Mouse (Mus musculus): Measurements from ENCODE around the gene Khdc1c. TPM values are rescaled to one million over a fixed set of nuclear protein-coding genes. Genes with fewer than 3 reads are reported as not detected.
A peak's percentile ranks its signal among the peaks of the same experiment; 100 is the strongest.

The Khdc1c gene
- polyA plus RNA-seq, 1 experiment: not detected

DNA sequence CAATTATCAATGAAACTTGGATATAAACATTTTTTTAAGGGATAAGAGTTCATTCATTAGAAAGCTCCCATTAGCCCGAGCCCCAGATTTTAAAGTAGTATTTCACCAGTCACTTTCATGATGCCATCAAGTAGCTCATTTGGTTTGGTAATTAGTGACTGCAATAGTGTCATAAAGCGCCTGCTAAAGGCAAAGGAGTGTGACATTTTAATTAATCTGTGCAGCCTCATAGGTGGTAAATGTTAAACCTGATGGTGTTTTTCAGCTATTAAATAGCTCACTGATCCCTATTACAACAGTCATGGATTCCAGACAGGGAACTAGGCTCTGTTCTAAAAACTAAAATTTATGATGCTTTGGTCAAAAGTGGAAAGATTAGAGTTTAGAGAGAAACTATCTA lies 39.1 kb downstream of the Khdc1c start:
- Histone ChIP-seq H3K36me3 (ENCODE audit: control insufficient read depth, insufficient read depth, low read length) (no peaks in the 10 kb centered on the region), H3K4me1 (ENCODE audit: control insufficient read depth, insufficient read depth, low read length) (peaks cover 6% of the 10 kb centered on the region; the same call in 1 of the 2 replicates), H3K27me3 (ENCODE audit: control insufficient read depth, insufficient read depth, low read length) (no peaks in the 10 kb centered on the region), H3K27ac (ENCODE audit: control insufficient read depth, insufficient read depth, low read depth, low read length) (no peak overlapping the region), H3K4me3 (ENCODE audit: control insufficient read depth, low read depth, low read length) (no peak overlapping the region)
- TF ChIP-seq POLR2A (IDR thresholded peaks at IDR 0.05; ENCODE audit: control insufficient read depth, low read depth, low read length) (no peak), CTCF (IDR thresholded peaks at IDR 0.05; ENCODE audit: control insufficient read depth, insufficient read depth, insufficient replicate concordance, low read depth, low read length) (no peak)

DNA sequence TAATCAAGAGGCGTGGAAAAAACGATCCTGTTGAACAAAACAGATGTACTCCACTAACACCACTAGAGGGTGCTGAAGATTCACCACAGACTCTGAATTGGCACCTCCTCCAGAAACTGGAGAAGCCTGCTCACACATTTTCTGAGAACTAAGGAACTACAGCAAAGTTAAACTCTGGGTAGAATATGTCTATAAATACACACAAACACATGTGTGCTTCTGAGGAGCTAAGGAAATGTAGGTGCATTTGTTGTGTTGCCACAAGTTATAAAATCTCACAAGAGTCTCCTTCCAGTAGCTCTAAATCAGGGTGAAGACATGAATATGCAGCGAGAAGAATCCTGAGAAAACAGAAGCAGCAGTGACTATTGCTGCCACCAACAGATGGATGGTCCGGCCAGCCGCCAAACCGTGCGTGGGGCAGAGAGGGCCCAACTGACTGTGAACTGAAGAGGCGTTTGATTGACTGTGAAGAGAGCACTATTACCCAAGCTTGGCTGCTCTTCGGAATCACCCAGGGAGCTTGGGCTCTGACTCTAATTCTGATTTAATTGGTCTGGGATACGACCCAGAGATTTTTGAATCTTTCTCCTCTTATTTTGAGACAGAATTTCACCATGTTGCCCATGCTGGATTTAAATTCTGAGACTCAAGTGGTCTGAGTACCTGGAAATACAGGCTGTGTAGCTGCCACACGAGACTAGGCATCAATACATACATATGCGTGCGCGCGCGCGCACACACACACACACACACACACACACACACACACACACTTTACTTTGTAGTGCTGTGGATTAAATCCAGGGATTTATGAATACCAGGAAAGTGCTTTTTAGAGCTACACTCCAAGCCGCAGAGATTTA lies 43.4 kb downstream of the Khdc1c start:
- H3K27me3 ChIP-seq (ENCODE audit: control insufficient read depth, insufficient read depth, low read length): no peaks in the 10 kb centered on the region
- TF ChIP-seq CTCF (IDR thresholded peaks at IDR 0.05; ENCODE audit: control insufficient read depth, insufficient read depth, insufficient replicate concordance, low read depth, low read length) (peak; percentile 12; the same call in 1 of the 2 replicates), POLR2A (IDR thresholded peaks at IDR 0.05; ENCODE audit: control insufficient read depth, low read depth, low read length) (no peak)
- H3K4me3 ChIP-seq (ENCODE audit: control insufficient read depth, low read depth, low read length): no peak overlapping the region
- H3K36me3 ChIP-seq (ENCODE audit: control insufficient read depth, insufficient read depth, low read length): no peaks in the 10 kb centered on the region
- no peak overlapping the region for H3K27ac ChIP-seq (ENCODE audit: control insufficient read depth, insufficient read depth, low read depth, low read length)
- no peaks in the 10 kb centered on the region for H3K4me1 ChIP-seq (ENCODE audit: control insufficient read depth, insufficient read depth, low read length)

DNA sequence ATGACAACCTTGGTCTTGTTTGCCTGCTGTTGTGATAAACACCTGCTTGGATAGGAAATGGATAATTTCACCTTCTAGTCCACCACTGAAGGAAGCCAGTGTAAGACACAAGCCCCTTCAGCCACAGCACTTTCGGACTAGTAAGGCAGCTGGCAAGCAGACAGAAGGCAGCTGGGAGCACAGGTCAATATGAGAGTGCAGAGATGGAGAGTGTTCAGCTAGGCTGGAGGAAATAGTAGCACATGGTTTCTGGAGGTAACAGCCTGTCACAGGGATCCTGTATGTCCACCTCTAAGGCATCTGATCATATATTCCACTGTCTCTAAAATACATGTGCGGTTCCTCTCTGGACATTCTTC lies 44.0 kb downstream of the Khdc1c start:
- Histone ChIP-seq H3K27ac (ENCODE audit: control insufficient read depth, insufficient read depth, low read depth, low read length) (no peak overlapping the region), H3K36me3 (ENCODE audit: control insufficient read depth, insufficient read depth, low read length) (no peaks in the 10 kb centered on the region), H3K27me3 (ENCODE audit: control insufficient read depth, insufficient read depth, low read length) (no peaks in the 10 kb centered on the region), H3K4me3 (ENCODE audit: control insufficient read depth, low read depth, low read length) (no peak overlapping the region), H3K4me1 (ENCODE audit: control insufficient read depth, insufficient read depth, low read length) (no peaks in the 10 kb centered on the region)
- no peak for TF ChIP-seq CTCF (IDR thresholded peaks at IDR 0.05; ENCODE audit: control insufficient read depth, insufficient read depth, insufficient replicate concordance, low read depth, low read length)
- no peak for TF ChIP-seq POLR2A (IDR thresholded peaks at IDR 0.05; ENCODE audit: control insufficient read depth, low read depth, low read length)

DNA sequence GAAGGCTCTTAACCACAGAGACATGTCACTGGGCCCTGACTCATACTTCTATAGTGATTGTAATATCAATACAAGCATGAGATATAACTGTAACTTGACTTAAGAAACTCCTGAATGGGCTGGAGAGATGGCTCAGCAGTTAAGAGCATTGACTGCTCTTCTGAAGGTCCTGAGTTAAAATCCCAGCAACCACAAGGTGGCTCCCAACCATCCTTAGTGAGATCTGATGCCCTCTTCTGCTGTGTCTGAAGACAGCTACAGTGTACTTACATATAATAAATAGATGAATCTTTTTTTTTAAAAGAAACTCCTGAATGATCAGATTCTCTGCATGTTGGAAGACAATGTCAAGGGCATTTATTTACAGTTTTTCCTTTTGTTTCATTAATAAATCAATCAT lies 51.2 kb downstream of the Khdc1c start:
- H3K4me3 ChIP-seq (ENCODE audit: control insufficient read depth, low read depth, low read length): no peak overlapping the region
- H3K27ac ChIP-seq (ENCODE audit: control insufficient read depth, insufficient read depth, low read depth, low read length): no peak overlapping the region
- H3K27me3 ChIP-seq (ENCODE audit: control insufficient read depth, insufficient read depth, low read length): no peaks in the 10 kb centered on the region
- no peaks in the 10 kb centered on the region for H3K4me1 ChIP-seq (ENCODE audit: control insufficient read depth, insufficient read depth, low read length)
- no peaks in the 10 kb centered on the region for H3K36me3 ChIP-seq (ENCODE audit: control insufficient read depth, insufficient read depth, low read length)
- no peak for TF ChIP-seq POLR2A (IDR thresholded peaks at IDR 0.05; ENCODE audit: control insufficient read depth, low read depth, low read length)
- no peak for TF ChIP-seq CTCF (IDR thresholded peaks at IDR 0.05; ENCODE audit: control insufficient read depth, insufficient read depth, insufficient replicate concordance, low read depth, low read length)

Other genes starting within 250 kb of the Khdc1c start
- 0.74 and 1.1 TPM in 2 replicates for gene Tmem14a, start 149.8 kb upstream of the Khdc1c start, polyA plus RNA-seq (2012; rRNA removed)
- 14.8 and 15.7 TPM in 2 replicates for gene Gsta3, start 127.7 kb upstream of the Khdc1c start, polyA plus RNA-seq (2012; rRNA removed)
- gene Khdc1a, start 18.7 kb upstream of the Khdc1c start, polyA plus RNA-seq (2012; rRNA removed): 0.96 TPM in 1 of 2 replicates, not detected in the other
- gene Khdc1b, start 15.2 kb downstream of the Khdc1c start, polyA plus RNA-seq (2012; rRNA removed): not detected in 2 replicates